Mouse (Mus musculus) midbrain, embryonic 14.5 days (tissue): ENCODE measurements around the gene Tmem233. TPM values are rescaled to one million over a fixed set of nuclear protein-coding genes. Genes with fewer than 3 reads are reported as not detected.
A peak's percentile ranks its signal among the peaks of the same experiment; 100 is the strongest.

ENCODE experiments used
- ATAC-seq: fragments of 200-750 bp; cut with Nextera tagmentation; 2 replicates; pipeline ENCODE4 v1.8.0; 2017; ENCODE audit warnings: moderate number of reproducible peaks, moderate library complexity; ENCODE audit not compliant: low FRiP score, low TSS enrichment
- DNase-seq: peaks from one replicate; pipeline ENCODE4 v3.0.0-alpha.2; 2015
- H3K27ac ChIP-seq: fragments of 300-500 bp; sonication (generic); replicated peaks from 2 replicates; pipeline ENCODE4 v1.5.1; 2014; ENCODE audit warnings: mild to moderate bottlenecking, low read depth, low read length, moderate library complexity
- H3K27me3 ChIP-seq: fragments of 300-500 bp; sonication (generic); 2 replicates; pipeline ENCODE4 v1.6.1; 2014; ENCODE audit warnings: low read length, control low read depth, mixed read lengths; ENCODE audit not compliant: control insufficient read depth, insufficient read depth
- H3K36me3 ChIP-seq: fragments of 300-500 bp; sonication (generic); 2 replicates; pipeline ENCODE4 v1.6.1; 2014; ENCODE audit warnings: low read length, control low read depth; ENCODE audit not compliant: control insufficient read depth, insufficient read depth
- H3K4me1 ChIP-seq: fragments of 300-500 bp; sonication (generic); 2 replicates; pipeline ENCODE4 v1.6.1; 2014; ENCODE audit warnings: mild to moderate bottlenecking, antibody characterized with exemption, low read length, control low read depth; ENCODE audit not compliant: control insufficient read depth, insufficient read depth
- H3K4me2 ChIP-seq: fragments of 300-500 bp; sonication (generic); 2 replicates; pipeline ENCODE4 v1.6.1; 2014; ENCODE audit warnings: mild to moderate bottlenecking, low read length, moderate library complexity
- H3K4me3 ChIP-seq: fragments of 300-500 bp; sonication (generic); replicated peaks from 2 replicates; pipeline ENCODE4 v1.5.1; 2014; ENCODE audit warnings: low read depth, low read length
- H3K9ac ChIP-seq: fragments of 300-500 bp; sonication (generic); replicated peaks from 2 replicates; pipeline ENCODE4 v1.6.1; 2014; ENCODE audit warnings: mild to moderate bottlenecking, low read length, moderate library complexity
- H3K9me3 ChIP-seq: fragments of 300-500 bp; sonication (generic); 2 replicates; pipeline ENCODE4 v1.6.1; 2016; ENCODE audit warnings: low read length, control low read depth, mixed read lengths; ENCODE audit not compliant: control insufficient read depth
- WGBS: fragments of 180-500 bp; shearing (Covaris S2); extraction: QIAGEN DNeasy Blood & Tissue Kit; methylation state at CpG from one replicate; pipeline ENCODE4 v1.1.7; 2014; 5-methylcytosine and 5-hydroxymethylcytosine counted together
- polyA plus RNA-seq: library from polyadenylated mRNA; unstranded; fragments of >200 nt; fragmentation: Nextera tagmentation; extraction: Ambion mirVana; gene quantifications from 2 replicates; pipeline ENCODE4 v1.2.1, GENCODE M21; 2014

The Tmem233 gene
- polyA plus RNA-seq, 1 experiment from 2014 or later = not detected

DNA sequence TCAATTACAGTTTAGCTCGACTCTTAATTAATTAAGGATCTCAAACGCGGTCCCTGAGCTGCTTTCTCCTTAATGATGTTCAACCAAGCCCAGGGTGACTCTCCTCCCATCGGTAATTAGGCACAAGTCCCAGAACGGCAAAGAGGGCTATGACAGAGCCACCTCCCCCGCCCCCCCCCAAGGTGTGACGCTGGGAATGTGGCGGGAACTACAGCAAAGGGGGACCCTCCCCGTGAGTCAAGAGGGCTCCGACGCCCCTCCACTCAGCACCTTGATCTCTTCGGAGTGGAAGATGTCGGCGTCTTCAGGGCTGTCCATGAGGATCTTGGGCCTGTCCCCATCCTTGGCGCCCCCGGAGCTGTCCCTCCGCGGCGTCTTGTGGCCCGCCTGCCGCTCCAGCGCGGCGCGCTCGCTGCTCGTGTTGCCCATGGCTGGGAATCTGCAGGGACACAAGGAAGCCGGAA is 59.2 kb downstream of the Tmem233 start:
- Histone ChIP-seq H3K4me2 (peak overlapping the region; percentile 93), H3K4me3 (peak overlapping the region; percentile 90), H3K9me3 (no peaks in the 10 kb centered on the region), H3K9ac (peak overlapping the region; percentile 73), H3K36me3 (peaks cover 31% of the 10 kb centered on the region), H3K27me3 (no peaks in the 10 kb centered on the region), H3K4me1 (peaks cover 10% of the 10 kb centered on the region; the same call in 1 of the 2 replicates), H3K27ac (peak overlapping the region; percentile 66)
- no peak for DNase-seq
- WGBS = under 1% methylated on average over 28 of the region's 28 CpGs
- ATAC-seq = no peak; the same call in 1 of the 2 replicates

- no peak for DNase-seq
- peak overlapping the region; percentile 90 for H3K4me3 ChIP-seq
- peaks cover 37% of the 10 kb centered on the region for H3K36me3 ChIP-seq
- ATAC-seq = no peak
- H3K9me3 ChIP-seq = no peaks in the 10 kb centered on the region
- H3K9ac ChIP-seq = peak overlapping the region; percentile 73; the same call in 1 of the 2 replicates
- H3K27me3 ChIP-seq = no peaks in the 10 kb centered on the region
- WGBS = 36% methylated on average over 8 of the region's 8 CpGs
- H3K27ac ChIP-seq = no peak overlapping the region
- H3K4me2 ChIP-seq = peak overlapping the region; percentile 93
- peaks cover 10% of the 10 kb centered on the region; the same call in 1 of the 2 replicates for H3K4me1 ChIP-seq
These were observed 59.8 kb downstream of the Tmem233 start for GRCm38 (mm10) chr5:116023251-116023661.

DNA sequence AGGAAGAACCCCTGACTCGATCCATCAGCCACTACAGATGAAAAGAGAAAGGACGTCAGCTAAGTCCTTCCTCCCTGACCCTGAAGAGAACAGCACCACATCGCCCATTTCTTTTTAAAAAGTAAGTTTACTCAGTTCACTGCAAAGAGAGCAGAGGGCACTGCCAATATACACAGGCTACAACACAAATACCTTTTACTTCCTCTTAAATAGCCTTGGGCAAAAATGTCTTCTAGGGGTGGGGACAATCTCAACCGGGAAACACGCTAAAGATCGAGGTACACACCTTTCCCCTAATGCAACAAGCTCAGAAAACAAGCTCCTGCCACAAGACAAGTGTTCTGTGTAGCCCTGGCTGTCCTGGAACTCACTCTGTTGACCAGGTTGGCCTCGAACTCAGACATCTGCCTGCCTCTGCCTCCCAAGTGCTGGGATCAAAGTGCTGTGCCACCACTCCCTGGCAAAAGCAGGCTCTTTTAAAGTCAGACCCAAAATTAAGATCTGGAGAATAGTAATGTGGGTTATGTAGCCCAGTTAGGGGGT is 60.3 kb downstream of the Tmem233 start:
- H3K36me3 ChIP-seq = peaks cover 42% of the 10 kb centered on the region
- H3K9me3 ChIP-seq = no peaks in the 10 kb centered on the region
- no peak overlapping the region for H3K4me3 ChIP-seq
- ATAC-seq (no peak), DNase-seq (no peak)
- no peaks in the 10 kb centered on the region for H3K27me3 ChIP-seq
- H3K9ac ChIP-seq = no peak overlapping the region
- peak overlapping the region; percentile 93 for H3K4me2 ChIP-seq
- H3K4me1 ChIP-seq = peaks cover 10% of the 10 kb centered on the region; the same call in 1 of the 2 replicates
- WGBS = 90% methylated on average over 7 of the region's 7 CpGs
- H3K27ac ChIP-seq = no peak overlapping the region

DNA sequence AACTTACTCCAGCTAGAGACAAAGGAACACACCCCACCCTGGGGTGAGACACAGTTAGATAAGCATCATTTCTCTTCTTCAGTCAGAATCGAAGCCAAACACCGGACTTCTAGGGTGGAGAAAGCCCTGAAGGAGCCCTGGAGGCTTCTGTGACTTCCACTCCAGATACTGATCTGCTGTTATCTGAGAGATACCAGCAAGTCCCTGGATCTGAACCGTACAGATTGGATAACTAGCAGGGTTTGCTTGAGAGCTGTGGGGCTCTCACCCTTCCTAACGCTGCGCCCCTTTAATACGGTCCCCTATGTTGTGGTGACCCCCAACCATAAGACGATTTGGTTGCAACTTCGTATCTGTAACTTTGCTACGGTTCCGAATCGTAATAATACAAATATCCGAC is 60.9 kb downstream of the Tmem233 start:
- ATAC-seq = no peak

DNA sequence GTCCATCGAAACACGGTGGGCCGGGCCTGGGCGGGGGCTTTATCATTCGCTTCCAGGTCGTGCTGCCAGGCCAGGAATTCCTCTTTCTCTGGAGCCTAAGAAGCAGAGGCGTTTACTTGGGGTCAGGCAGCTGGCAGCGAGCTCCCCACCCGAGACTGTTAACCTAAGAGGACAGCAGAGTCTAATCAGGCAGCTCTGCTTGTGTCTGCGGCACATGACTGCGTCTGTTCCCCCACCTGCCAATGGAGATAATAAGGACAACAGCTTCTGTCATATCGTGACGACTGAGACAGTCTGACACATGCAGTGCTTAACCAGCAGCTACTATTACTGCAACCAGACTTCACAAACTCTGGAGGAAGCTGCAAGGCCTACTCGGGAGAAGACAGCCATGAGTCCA is 61.5 kb downstream of the Tmem233 start:
- Histone ChIP-seq H3K9me3 (no peaks in the 10 kb centered on the region), H3K4me1 (peaks cover 10% of the 10 kb centered on the region; the same call in 1 of the 2 replicates), H3K27ac (no peak overlapping the region), H3K27me3 (no peaks in the 10 kb centered on the region), H3K4me2 (no peak overlapping the region), H3K36me3 (peaks cover 54% of the 10 kb centered on the region), H3K4me3 (no peak overlapping the region), H3K9ac (no peak overlapping the region)
- 91% methylated on average over 14 of the region's 14 CpGs for WGBS
- DNase-seq = no peak
- no peak for ATAC-seq

More for the DNA sequence above, 60.9 kb downstream of the Tmem233 start:
- Histone ChIP-seq H3K9me3 (no peaks in the 10 kb centered on the region), H3K27ac (no peak overlapping the region), H3K27me3 (no peaks in the 10 kb centered on the region), H3K4me3 (no peak overlapping the region), H3K36me3 (peaks cover 48% of the 10 kb centered on the region), H3K4me2 (no peak overlapping the region), H3K9ac (no peak overlapping the region), H3K4me1 (peaks cover 10% of the 10 kb centered on the region; the same call in 1 of the 2 replicates)
- DNase-seq = no peak
- 96% methylated on average over 12 of the region's 12 CpGs for WGBS

- Histone ChIP-seq H3K27ac (no peak overlapping the region), H3K27me3 (no peaks in the 10 kb centered on the region), H3K9ac (no peak overlapping the region), H3K4me3 (no peak overlapping the region), H3K9me3 (no peaks in the 10 kb centered on the region), H3K36me3 (peaks cover 76% of the 10 kb centered on the region), H3K4me1 (peaks cover 10% of the 10 kb centered on the region; the same call in 1 of the 2 replicates), H3K4me2 (no peak overlapping the region)
- WGBS = 89% methylated on average over 11 of the region's 11 CpGs
- ATAC-seq (no peak), DNase-seq (no peak)
These were observed 63.7 kb downstream of the Tmem233 start for GRCm38 (mm10) chr5:116019371-116019770.

- Histone ChIP-seq H3K9me3 (no peaks in the 10 kb centered on the region), H3K4me2 (no peak overlapping the region), H3K4me1 (peaks cover 10% of the 10 kb centered on the region; the same call in 1 of the 2 replicates), H3K9ac (no peak overlapping the region), H3K4me3 (no peak overlapping the region), H3K27me3 (no peaks in the 10 kb centered on the region), H3K36me3 (peaks cover 82% of the 10 kb centered on the region), H3K27ac (no peak overlapping the region)
- WGBS = 91% methylated on average over 6 of the region's 6 CpGs
- ATAC-seq (no peak), DNase-seq (no peak)
These were observed 64.3 kb downstream of the Tmem233 start for GRCm38 (mm10) chr5:116018784-116019183.

DNA sequence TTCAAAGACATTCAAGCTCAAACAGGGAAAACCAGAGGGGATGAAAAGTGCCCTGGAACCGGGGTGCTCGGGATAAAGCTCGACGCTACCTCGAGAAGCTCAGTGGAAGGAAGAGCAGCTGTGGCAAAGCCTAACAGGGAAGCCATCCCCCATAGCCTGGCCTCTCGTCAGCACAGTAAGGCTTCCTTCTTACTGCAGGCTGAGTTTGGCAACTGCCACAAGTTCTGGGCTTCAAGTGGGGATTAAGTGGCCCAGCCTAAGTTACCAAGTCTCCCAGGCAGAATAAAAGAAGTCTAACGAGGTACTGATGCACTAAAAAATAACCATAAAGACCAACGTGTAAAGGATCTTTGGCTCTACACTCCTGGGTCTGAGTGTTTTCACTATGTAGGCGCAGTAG is 64.8 kb downstream of the Tmem233 start:
- WGBS = 95% methylated on average over 9 of the region's 9 CpGs
- DNase-seq (no peak), ATAC-seq (no peak)
- Histone ChIP-seq H3K4me2 (no peak overlapping the region), H3K36me3 (peaks cover 87% of the 10 kb centered on the region), H3K9ac (no peak overlapping the region), H3K27ac (no peak overlapping the region), H3K4me3 (no peak overlapping the region), H3K27me3 (no peaks in the 10 kb centered on the region), H3K9me3 (no peaks in the 10 kb centered on the region), H3K4me1 (peaks cover 5% of the 10 kb centered on the region; the same call in 1 of the 2 replicates)

DNA sequence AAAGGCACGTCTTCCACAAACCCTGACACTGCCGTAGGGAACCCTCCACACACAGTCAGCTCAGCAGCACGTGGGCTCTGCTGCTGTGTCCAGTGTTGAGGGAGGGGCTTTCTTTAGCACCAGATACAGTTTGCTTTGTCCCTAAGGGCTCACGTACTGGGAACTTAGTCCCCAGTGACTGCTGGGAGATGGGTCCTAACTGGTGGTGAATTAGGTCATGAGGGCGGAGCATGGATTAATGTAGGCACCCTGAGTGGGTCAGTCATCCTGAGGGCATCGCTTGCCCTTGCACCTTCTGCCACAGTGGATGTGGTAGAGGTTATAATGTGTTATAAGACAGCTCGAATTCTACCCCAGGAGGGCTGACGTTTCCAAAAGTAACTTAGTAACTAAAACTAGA is 65.7 kb downstream of the Tmem233 start:
- H3K9ac ChIP-seq = no peak overlapping the region
- WGBS = 93% methylated on average over 8 of the region's 8 CpGs
- no peak for ATAC-seq
- H3K27me3 ChIP-seq = no peaks in the 10 kb centered on the region
- H3K4me2 ChIP-seq = no peak overlapping the region
- no peaks in the 10 kb centered on the region for H3K4me1 ChIP-seq
- no peak overlapping the region for H3K4me3 ChIP-seq
- H3K27ac ChIP-seq = no peak overlapping the region
- DNase-seq = no peak
- H3K9me3 ChIP-seq = no peaks in the 10 kb centered on the region
- H3K36me3 ChIP-seq = peaks cover 94% of the 10 kb centered on the region
